Mouse (Mus musculus) heart, postnatal 0 days (tissue): ENCODE data around the gene Trappc3. TPM values are rescaled to one million over a fixed set of nuclear protein-coding genes. Genes with fewer than 3 reads are reported as not detected.
"Not testable (repeated sequence)": the region's sequence is repeated elsewhere in the genome, so short reads cannot be mapped to it uniquely, and the experiment has no call there.

ENCODE experiments used
- ATAC-seq: fragments of 200-750 bp; cut with Nextera tagmentation; 2 replicates; pipeline ENCODE4 v1.8.0; 2017; ENCODE audit warnings: low read depth, moderate number of reproducible peaks, moderate library complexity; ENCODE audit not compliant: insufficient read depth
- DNase-seq: peaks from one replicate; pipeline ENCODE4 v3.0.0-alpha.2; 2016; ENCODE audit warnings: low spot score
- H3K27ac ChIP-seq: fragments of 300-500 bp; sonication (generic); 2 replicates; pipeline ENCODE4 v1.5.1; 2014; ENCODE audit warnings: low read depth, mild to moderate bottlenecking
- H3K27me3 ChIP-seq: fragments of 300-500 bp; sonication (generic); 2 replicates; pipeline ENCODE4 v1.6.1; 2014; ENCODE audit warnings: low read length, mixed read lengths; ENCODE audit not compliant: control insufficient read depth, insufficient read depth
- H3K36me3 ChIP-seq: fragments of 300-500 bp; sonication (generic); replicated peaks from 2 replicates; pipeline ENCODE4 v1.6.1; 2014; ENCODE audit warnings: low read length, mixed read lengths; ENCODE audit not compliant: control insufficient read depth, insufficient read depth
- H3K4me1 ChIP-seq: fragments of 300-500 bp; sonication (generic); 2 replicates; pipeline ENCODE4 v1.6.1; 2014; ENCODE audit warnings: antibody characterized with exemption; ENCODE audit not compliant: control insufficient read depth, insufficient read depth
- H3K4me2 ChIP-seq: fragments of 300-500 bp; sonication (generic); 2 replicates; pipeline ENCODE4 v1.6.1; 2014; ENCODE audit warnings: low read depth, mild to moderate bottlenecking, low read length, moderate library complexity
- H3K4me3 ChIP-seq: fragments of 300-500 bp; sonication (generic); 2 replicates; pipeline ENCODE4 v1.5.1; 2014; ENCODE audit warnings: low read depth, low read length
- H3K9ac ChIP-seq: fragments of 300-500 bp; sonication (generic); replicated peaks from 2 replicates; pipeline ENCODE4 v1.6.1; 2014; ENCODE audit warnings: low read depth, low read length, mixed read lengths
- H3K9me3 ChIP-seq: fragments of 300-500 bp; sonication (generic); replicated peaks from 2 replicates; pipeline ENCODE4 v1.6.1; 2016; ENCODE audit warnings: low read length; ENCODE audit not compliant: control insufficient read depth
- CTCF ChIP-seq: IDR thresholded peaks from 2 replicates; pipeline ENCODE4 v1.5.1; 2016; ENCODE audit warnings: antibody characterized with exemption, control low read depth, low read depth
- EP300 ChIP-seq: IDR thresholded peaks from 2 replicates; pipeline ENCODE4 v1.6.1; 2016; ENCODE audit warnings: antibody characterized with exemption, low read depth
- WGBS: fragments of 180-500 bp; shearing (Covaris S2); extraction: QIAGEN DNeasy Blood & Tissue Kit; methylation state at CpG from one replicate; pipeline ENCODE4 v1.1.7; 2014; 5-methylcytosine and 5-hydroxymethylcytosine counted together
- polyA plus RNA-seq: library from polyadenylated mRNA; unstranded; fragments of >200 nt; fragmentation: Nextera tagmentation; extraction: Ambion mirVana; gene quantifications from 2 replicates; pipeline ENCODE4 v1.2.1, GENCODE M21; 2015
- total RNA-seq: library from RNA; depleted of rRNA; stranded (reverse); fragments of >200 nt; gene quantifications from 2 replicates; pipeline ENCODE4 v1.2.3, GENCODE M21; 2014; ENCODE audit warnings: low replicate concordance; rRNA removed

Trappc3 gene
- total RNA-seq (46.4 and 63.1 TPM in 2 replicates), polyA plus RNA-seq (80.3 and 86.7 TPM in 2 replicates)

GRCm38 (mm10) chr4:126262119-126262807 lies at the start of gene Trappc3:
TSS of gene Trappc3 (plus strand) at chr4:126262325.
- TF ChIP-seq CTCF (peak; percentile 99), EP300 (peak; percentile 56; the same call in 1 of the 2 replicates)
- H3K9me3 ChIP-seq, result no peaks in the 10 kb centered on the region
- ATAC-seq (peak; percentile 89), DNase-seq (peak; percentile 98)
- H3K27me3 ChIP-seq, result no peaks in the 10 kb centered on the region
- peaks cover 46% of the 10 kb centered on the region for H3K4me1 ChIP-seq
- H3K9ac ChIP-seq, result peak within 1 kb of the TSS; percentile 69
- 1% methylated on average over 46 of the region's 46 CpGs for WGBS
- H3K27ac ChIP-seq, result peak within 1 kb of the TSS; percentile 90
- H3K4me3 ChIP-seq, result peak within 1 kb of the TSS; percentile 68
- H3K4me2 ChIP-seq, result peak within 1 kb of the TSS; percentile 86
- H3K36me3 ChIP-seq, result no peaks in the 10 kb centered on the region

GRCm38 (mm10) chr4:126217771-126218170 lies 44.4 kb upstream of the Trappc3 start:
- TF ChIP-seq CTCF (no peak), EP300 (no peak)
- Histone ChIP-seq H3K4me2 (no peak overlapping the region), H3K4me1 (no peaks in the 10 kb centered on the region), H3K9me3 (no peaks in the 10 kb centered on the region), H3K36me3 (no peaks in the 10 kb centered on the region), H3K4me3 (no peak overlapping the region), H3K9ac (no peak overlapping the region), H3K27me3 (no peaks in the 10 kb centered on the region), H3K27ac (no peak overlapping the region)
- DNase-seq, result no peak
- ATAC-seq, result no peak; the same call in 1 of the 2 replicates
- 61% methylated on average over 6 of the region's 6 CpGs for WGBS

GRCm38 (mm10) chr4:126219540-126219939 lies 42.6 kb upstream of the Trappc3 start:
- H3K4me3 ChIP-seq, DNase-seq, H3K9ac ChIP-seq, H3K27ac ChIP-seq, H3K4me2 ChIP-seq, ATAC-seq, H3K27me3 ChIP-seq, H3K4me1 ChIP-seq, H3K36me3 ChIP-seq, H3K9me3 ChIP-seq: not testable (repeated sequence)
- 73% methylated on average over 3 of the region's 3 CpGs for WGBS

- TF ChIP-seq EP300, result no peak
- no peak for TF ChIP-seq CTCF
- Histone ChIP-seq H3K4me2 (no peak overlapping the region), H3K9ac (no peak overlapping the region), H3K4me3 (no peak overlapping the region), H3K27me3 (no peaks in the 10 kb centered on the region), H3K27ac (no peak overlapping the region), H3K9me3 (no peaks in the 10 kb centered on the region), H3K4me1 (no peaks in the 10 kb centered on the region), H3K36me3 (no peaks in the 10 kb centered on the region)
- no peak for DNase-seq
- WGBS, result 87% methylated on average over 10 of the region's 10 CpGs
- ATAC-seq, result no peak
Observed at GRCm38 (mm10) chr4:126220045-126220444, 42.1 kb upstream of the Trappc3 start.

GRCm38 (mm10) chr4:126222631-126223030 lies 39.5 kb upstream of the Trappc3 start:
- no peak overlapping the region for H3K27ac ChIP-seq
- H3K36me3 ChIP-seq, result no peaks in the 10 kb centered on the region
- TF ChIP-seq EP300, result no peak
- no peaks in the 10 kb centered on the region for H3K27me3 ChIP-seq
- no peak for ATAC-seq
- no peak overlapping the region for H3K9ac ChIP-seq
- no peaks in the 10 kb centered on the region for H3K9me3 ChIP-seq
- no peak overlapping the region for H3K4me3 ChIP-seq
- 80% methylated on average over 11 of the region's 11 CpGs for WGBS
- H3K4me2 ChIP-seq, result no peak overlapping the region
- DNase-seq, result no peak
- H3K4me1 ChIP-seq, result no peaks in the 10 kb centered on the region

- TF ChIP-seq EP300, result no peak
- TF ChIP-seq CTCF, result no peak
- 44% methylated on average over 12 of the region's 12 CpGs for WGBS
- ATAC-seq (no peak), DNase-seq (no peak)
- no peaks in the 10 kb centered on the region for H3K27me3 ChIP-seq
- H3K27ac ChIP-seq, result no peak overlapping the region
- H3K36me3 ChIP-seq, result peaks cover 14% of the 10 kb centered on the region
- no peak overlapping the region for H3K9ac ChIP-seq
- H3K4me3 ChIP-seq, result no peak overlapping the region
- H3K4me2 ChIP-seq, result peak overlapping the region; percentile 59
- no peaks in the 10 kb centered on the region for H3K4me1 ChIP-seq
- H3K9me3 ChIP-seq, result no peaks in the 10 kb centered on the region
Observed at GRCm38 (mm10) chr4:126226640-126227039, 35.5 kb upstream of the Trappc3 start.
